Mouse (Mus musculus) mammary gland, adult 2 months (tissue): ENCODE data around the gene Fut8. TPM values are rescaled to one million over a fixed set of nuclear protein-coding genes. Genes with fewer than 3 reads are reported as not detected.

Source experiments
- polyA plus RNA-seq: library from polyadenylated mRNA; depleted of rRNA; stranded (reverse); fragments of >200 nt; gene quantifications from 2 replicates; pipeline ENCODE4 v1.2.3, GENCODE M21; 2012; ENCODE audit warnings: low replicate concordance; rRNA removed

The Fut8 gene
- 6.2 and 7.0 TPM in 2 replicates for polyA plus RNA-seq

GRCm38 (mm10) chr12:77237950-77238530, at the start of gene Fut8:
Gene Fut8, plus strand, starts transcription at chr12:77238125.

